Mouse (Mus musculus): ENCODE results near the gene Grm5. TPM values are rescaled to one million over a fixed set of nuclear protein-coding genes. Genes with fewer than 3 reads are reported as not detected.

The Grm5 gene
- polyA plus RNA-seq, 1 experiment = not detected

GRCm38 (mm10) chr7:87734511-87734910, 150.5 kb downstream of the Grm5 start:
- H3K27me3 ChIP-seq (ENCODE audit: control insufficient read depth, insufficient read depth, low read length) = no peaks in the 10 kb centered on the region
- H3K4me3 ChIP-seq (ENCODE audit: extremely low read depth, insufficient read depth, insufficient read length) = no peak overlapping the region
- no peak for DNase-seq (ENCODE audit: low read depth in 1 of 2, low spot score in 2 of 2)
- H3K27ac ChIP-seq (ENCODE audit: insufficient read depth, low read length) = no peak overlapping the region
- no peaks in the 10 kb centered on the region for H3K4me1 ChIP-seq (ENCODE audit: control insufficient read depth, insufficient read depth, insufficient read length)
- TF ChIP-seq POLR2A (IDR thresholded peaks at IDR 0.05; ENCODE audit: low read depth, low read length) = no peak
- no peak for TF ChIP-seq CTCF (IDR thresholded peaks at IDR 0.05; ENCODE audit: extremely low read depth, insufficient read depth, insufficient read length, insufficient replicate concordance)
- H3K36me3 ChIP-seq (ENCODE audit: control insufficient read depth, insufficient read depth, low read length) = no peaks in the 10 kb centered on the region

- Histone ChIP-seq H3K4me1 (ENCODE audit: control insufficient read depth, insufficient read depth, insufficient read length) (no peaks in the 10 kb centered on the region), H3K36me3 (ENCODE audit: control insufficient read depth, insufficient read depth, low read length) (no peaks in the 10 kb centered on the region), H3K4me3 (ENCODE audit: extremely low read depth, insufficient read depth, insufficient read length) (no peak overlapping the region), H3K27ac (ENCODE audit: insufficient read depth, low read length) (no peak overlapping the region), H3K27me3 (ENCODE audit: control insufficient read depth, insufficient read depth, low read length) (no peaks in the 10 kb centered on the region)
- DNase-seq (ENCODE audit: low read depth in 1 of 2, low spot score in 2 of 2) = no peak
- 83% methylated on average over 2 of the region's 2 CpGs for WGBS
- no peak for TF ChIP-seq POLR2A (IDR thresholded peaks at IDR 0.05; ENCODE audit: low read depth, low read length)
- no peak for TF ChIP-seq CTCF (IDR thresholded peaks at IDR 0.05; ENCODE audit: extremely low read depth, insufficient read depth, insufficient read length, insufficient replicate concordance)
Measured at GRCm38 (mm10) chr7:87761945-87762344, 178.0 kb downstream of the Grm5 start.

- no peaks in the 10 kb centered on the region for H3K27me3 ChIP-seq (ENCODE audit: control insufficient read depth, insufficient read depth, low read length)
- H3K4me3 ChIP-seq (ENCODE audit: extremely low read depth, insufficient read depth, insufficient read length) = no peak overlapping the region
- TF ChIP-seq CTCF (IDR thresholded peaks at IDR 0.05; ENCODE audit: extremely low read depth, insufficient read depth, insufficient read length, insufficient replicate concordance) = no peak
- TF ChIP-seq POLR2A (IDR thresholded peaks at IDR 0.05; ENCODE audit: low read depth, low read length) = no peak
- no peak overlapping the region for H3K27ac ChIP-seq (ENCODE audit: insufficient read depth, low read length)
- no peaks in the 10 kb centered on the region for H3K4me1 ChIP-seq (ENCODE audit: control insufficient read depth, insufficient read depth, insufficient read length)
- H3K36me3 ChIP-seq (ENCODE audit: control insufficient read depth, insufficient read depth, low read length) = no peaks in the 10 kb centered on the region
- no peak for DNase-seq (ENCODE audit: low read depth in 1 of 2, low spot score in 2 of 2)
- 77% methylated on average over 3 of the region's 3 CpGs for WGBS
Measured at GRCm38 (mm10) chr7:87762376-87762775, 178.4 kb downstream of the Grm5 start.

- H3K36me3 ChIP-seq (ENCODE audit: control insufficient read depth, insufficient read depth, low read length) = no peaks in the 10 kb centered on the region
- no peak for DNase-seq (ENCODE audit: low read depth in 1 of 2, low spot score in 2 of 2)
- no peak overlapping the region for H3K4me3 ChIP-seq (ENCODE audit: extremely low read depth, insufficient read depth, insufficient read length)
- no peaks in the 10 kb centered on the region for H3K27me3 ChIP-seq (ENCODE audit: control insufficient read depth, insufficient read depth, low read length)
- no peak overlapping the region for H3K27ac ChIP-seq (ENCODE audit: insufficient read depth, low read length)
- H3K4me1 ChIP-seq (ENCODE audit: control insufficient read depth, insufficient read depth, insufficient read length) = no peaks in the 10 kb centered on the region
- WGBS = 82% methylated on average over 1 of the region's 1 CpGs
- TF ChIP-seq CTCF (IDR thresholded peaks at IDR 0.05; ENCODE audit: extremely low read depth, insufficient read depth, insufficient read length, insufficient replicate concordance) (no peak), POLR2A (IDR thresholded peaks at IDR 0.05; ENCODE audit: low read depth, low read length) (no peak)
Measured at GRCm38 (mm10) chr7:87787560-87787959, 203.6 kb downstream of the Grm5 start.

- H3K27me3 ChIP-seq (ENCODE audit: control insufficient read depth, insufficient read depth, low read length) = no peaks in the 10 kb centered on the region
- no peak for TF ChIP-seq POLR2A (IDR thresholded peaks at IDR 0.05; ENCODE audit: low read depth, low read length)
- no peak for TF ChIP-seq CTCF (IDR thresholded peaks at IDR 0.05; ENCODE audit: extremely low read depth, insufficient read depth, insufficient read length, insufficient replicate concordance)
- H3K36me3 ChIP-seq (ENCODE audit: control insufficient read depth, insufficient read depth, low read length) = no peaks in the 10 kb centered on the region
- no peak overlapping the region for H3K4me3 ChIP-seq (ENCODE audit: extremely low read depth, insufficient read depth, insufficient read length)
- no peak for DNase-seq (ENCODE audit: low read depth in 1 of 2, low spot score in 2 of 2)
- no peaks in the 10 kb centered on the region for H3K4me1 ChIP-seq (ENCODE audit: control insufficient read depth, insufficient read depth, insufficient read length)
- no peak overlapping the region for H3K27ac ChIP-seq (ENCODE audit: insufficient read depth, low read length)
Measured at GRCm38 (mm10) chr7:87788963-87789362, 205.0 kb downstream of the Grm5 start.

- 85% methylated on average over 4 of the region's 4 CpGs for WGBS
- TF ChIP-seq CTCF (IDR thresholded peaks at IDR 0.05; ENCODE audit: extremely low read depth, insufficient read depth, insufficient read length, insufficient replicate concordance) = no peak
- no peak for TF ChIP-seq POLR2A (IDR thresholded peaks at IDR 0.05; ENCODE audit: low read depth, low read length)
- no peaks in the 10 kb centered on the region for H3K27me3 ChIP-seq (ENCODE audit: control insufficient read depth, insufficient read depth, low read length)
- H3K4me3 ChIP-seq (ENCODE audit: extremely low read depth, insufficient read depth, insufficient read length) = no peak overlapping the region
- no peaks in the 10 kb centered on the region for H3K4me1 ChIP-seq (ENCODE audit: control insufficient read depth, insufficient read depth, insufficient read length)
- H3K27ac ChIP-seq (ENCODE audit: insufficient read depth, low read length) = no peak overlapping the region
- H3K36me3 ChIP-seq (ENCODE audit: control insufficient read depth, insufficient read depth, low read length) = no peaks in the 10 kb centered on the region
- DNase-seq (ENCODE audit: low read depth in 1 of 2, low spot score in 2 of 2) = no peak
Measured at GRCm38 (mm10) chr7:87793896-87794295, 209.9 kb downstream of the Grm5 start.

- H3K27me3 ChIP-seq (ENCODE audit: control insufficient read depth, insufficient read depth, low read length) = no peaks in the 10 kb centered on the region
- peak; percentile 6 to 38 for DNase-seq (ENCODE audit: low read depth in 1 of 2, low spot score in 2 of 2)
- H3K4me1 ChIP-seq (ENCODE audit: control insufficient read depth, insufficient read depth, insufficient read length) = peaks cover 3% of the 10 kb centered on the region; the same call in 1 of the 2 replicates
- no peaks in the 10 kb centered on the region for H3K36me3 ChIP-seq (ENCODE audit: control insufficient read depth, insufficient read depth, low read length)
- 21% methylated on average over 1 of the region's 1 CpGs for WGBS
- TF ChIP-seq CTCF (IDR thresholded peaks at IDR 0.05; ENCODE audit: extremely low read depth, insufficient read depth, insufficient read length, insufficient replicate concordance) = no peak
- TF ChIP-seq POLR2A (IDR thresholded peaks at IDR 0.05; ENCODE audit: low read depth, low read length) = no peak
- H3K27ac ChIP-seq (ENCODE audit: insufficient read depth, low read length) = no peak overlapping the region
- H3K4me3 ChIP-seq (ENCODE audit: extremely low read depth, insufficient read depth, insufficient read length) = no peak overlapping the region
Measured at GRCm38 (mm10) chr7:87824898-87825297, 240.9 kb downstream of the Grm5 start.
